Mouse (Mus musculus) lung, postnatal 0 days (tissue): ENCODE measurements around the gene Zswim9. TPM values are rescaled to one million over a fixed set of nuclear protein-coding genes. Genes with fewer than 3 reads are reported as not detected.

Experiments used
- ATAC-seq: fragments of 200-750 bp; cut with Nextera tagmentation; 2 replicates; pipeline ENCODE4 v1.8.0; 2017; ENCODE audit warnings: moderate library complexity
- DNase-seq: peaks from one replicate; pipeline ENCODE4 v3.0.0-alpha.2; 2016; ENCODE audit warnings: low spot score
- H3K27ac ChIP-seq: fragments of 300-500 bp; sonication (generic); 2 replicates; pipeline ENCODE4 v1.5.1; 2014; ENCODE audit warnings: antibody characterized with exemption, mild to moderate bottlenecking, low read length, mixed read lengths
- H3K27me3 ChIP-seq: fragments of 300-500 bp; sonication (generic); replicated peaks from 2 replicates; pipeline ENCODE4 v1.6.1; 2014; ENCODE audit warnings: low read length, mixed read lengths; ENCODE audit not compliant: insufficient read depth
- H3K36me3 ChIP-seq: fragments of 300-500 bp; sonication (generic); 2 replicates; pipeline ENCODE4 v1.6.1; 2014; ENCODE audit warnings: low read length, mixed read lengths; ENCODE audit not compliant: insufficient read depth
- H3K4me1 ChIP-seq: fragments of 300-500 bp; sonication (generic); 2 replicates; pipeline ENCODE4 v1.6.1; 2014; ENCODE audit warnings: antibody characterized with exemption, low read depth, low read length, mixed read lengths; ENCODE audit not compliant: insufficient read depth
- H3K4me2 ChIP-seq: fragments of 300-500 bp; sonication (generic); replicated peaks from 2 replicates; pipeline ENCODE4 v1.6.1; 2014; ENCODE audit warnings: low read depth, mild to moderate bottlenecking, low read length, moderate library complexity, mixed read lengths
- H3K4me3 ChIP-seq: fragments of 300-500 bp; sonication (generic); 2 replicates; pipeline ENCODE4 v1.5.1; 2014; ENCODE audit warnings: low read depth, low read length
- H3K9ac ChIP-seq: fragments of 300-500 bp; sonication (generic); replicated peaks from 2 replicates; pipeline ENCODE4 v1.6.1; 2014; ENCODE audit warnings: low read depth, mild to moderate bottlenecking
- H3K9me3 ChIP-seq: fragments of 300-500 bp; sonication (generic); 2 replicates; pipeline ENCODE4 v1.6.1; 2016; ENCODE audit warnings: low read length, mixed read lengths
- CTCF ChIP-seq: IDR thresholded peaks from 2 replicates; pipeline ENCODE4 v1.5.1; 2016; ENCODE audit warnings: antibody characterized with exemption, mild to moderate bottlenecking
- EP300 ChIP-seq: IDR thresholded peaks from 2 replicates; pipeline ENCODE4 v1.6.1; 2016; ENCODE audit warnings: antibody characterized with exemption, mild to moderate bottlenecking, control low read depth
- WGBS: fragments of 180-500 bp; shearing (Covaris S2); extraction: QIAGEN DNeasy Blood & Tissue Kit; methylation state at CpG from one replicate; pipeline ENCODE4 v1.1.7; 2014; 5-methylcytosine and 5-hydroxymethylcytosine counted together
- polyA plus RNA-seq: library from polyadenylated mRNA; unstranded; fragments of >200 nt; fragmentation: Nextera tagmentation; extraction: Ambion mirVana; gene quantifications from 2 replicates; pipeline ENCODE4 v1.2.1, GENCODE M21; 2015

The Zswim9 gene
- polyA plus RNA-seq, 1 experiment from 2014 or later, result 5.5 TPM

DNA sequence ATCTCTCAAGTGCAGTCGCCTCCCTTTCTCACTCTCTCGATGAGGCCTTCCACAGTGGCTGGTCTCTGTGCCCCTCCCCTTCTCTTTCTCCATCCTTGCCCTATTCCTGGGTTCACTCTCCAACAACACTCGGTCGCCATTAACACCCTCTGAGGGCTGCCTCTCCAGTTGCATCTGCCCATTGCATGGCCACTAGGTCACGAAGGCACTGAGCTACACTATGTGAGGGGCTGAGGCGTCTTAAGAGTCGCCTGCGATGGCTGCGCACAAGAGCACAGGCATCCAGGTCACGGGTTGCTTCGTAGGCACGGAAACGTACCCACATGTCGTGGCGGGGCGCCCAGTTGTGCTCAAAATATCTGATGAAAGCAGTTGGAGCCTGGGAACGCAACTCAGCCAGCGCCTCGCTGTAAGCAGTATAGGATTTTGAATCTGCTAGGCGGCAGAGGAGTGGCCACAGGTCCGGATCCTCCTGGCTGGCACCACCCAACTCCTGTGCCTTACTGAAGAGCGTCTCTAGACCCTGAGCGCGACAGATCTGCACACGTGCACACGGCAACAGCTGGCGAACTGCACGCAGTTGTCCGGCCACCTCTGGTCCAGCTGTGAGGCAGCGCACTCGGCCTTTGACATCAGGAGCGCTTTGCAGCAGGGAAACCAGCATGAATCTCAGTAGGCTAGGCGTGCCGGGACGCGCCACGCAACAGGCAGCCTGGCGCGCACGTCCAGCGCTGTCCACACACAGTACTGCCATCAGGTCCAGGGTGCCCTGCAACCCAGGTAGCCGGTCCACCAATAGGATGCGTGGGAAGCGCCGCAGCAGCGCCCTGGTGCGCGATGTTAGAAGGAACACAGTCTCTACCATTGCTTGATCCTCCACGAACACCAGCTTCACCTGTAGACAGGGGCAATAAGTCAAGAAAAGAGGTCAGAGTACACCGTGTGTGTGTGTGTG is 17.5 kb downstream of the Zswim9 start:
- 36% methylated on average over 50 of the region's 50 CpGs for WGBS
- Histone ChIP-seq H3K4me2 (no peak overlapping the region), H3K4me3 (no peak overlapping the region), H3K27me3 (no peaks in the 10 kb centered on the region), H3K27ac (no peak overlapping the region), H3K9me3 (no peaks in the 10 kb centered on the region), H3K36me3 (no peaks in the 10 kb centered on the region), H3K4me1 (no peaks in the 10 kb centered on the region), H3K9ac (no peak overlapping the region)
- TF ChIP-seq CTCF (no peak), EP300 (no peak)
- DNase-seq (no peak), ATAC-seq (no peak)

GRCm38 (mm10) chr7:13212720-13213119 is 65.8 kb downstream of the Zswim9 start, which contains the start of gene Vmn1r89:
Gene Vmn1r89, plus strand, starts transcription at chr7:13213020.
- H3K27me3 ChIP-seq, result no peaks in the 10 kb centered on the region
- no peaks in the 10 kb centered on the region for H3K36me3 ChIP-seq
- DNase-seq, result no peak
- no peaks in the 10 kb centered on the region for H3K9me3 ChIP-seq
- H3K4me2 ChIP-seq, result no peak within 1 kb of the TSS
- H3K4me3 ChIP-seq, result no peak within 1 kb of the TSS
- H3K9ac ChIP-seq, result no peak within 1 kb of the TSS
- no peak for ATAC-seq
- H3K4me1 ChIP-seq, result no peaks in the 10 kb centered on the region
- no peak within 1 kb of the TSS for H3K27ac ChIP-seq
- TF ChIP-seq CTCF (no peak), EP300 (no peak)

Other genes starting within 250 kb of the Zswim9 start
- gene Chmp2a, start 243.9 kb downstream of the Zswim9 start, polyA plus RNA-seq, result 254 and 264 TPM in 2 replicates
- gene Ube2m, start 240.4 kb downstream of the Zswim9 start, polyA plus RNA-seq, result 67.8 and 78.1 TPM in 2 replicates
- 2.0 and 2.1 TPM in 2 replicates for gene Mzf1, start 224.0 kb downstream of the Zswim9 start, polyA plus RNA-seq
- not detected in 2 replicates for gene Vmn1r85, start 183.5 kb downstream of the Zswim9 start, polyA plus RNA-seq
- not detected in 2 replicates for gene Vmn1r86, start 158.8 kb downstream of the Zswim9 start, polyA plus RNA-seq
- gene Vmn1r87, start 138.6 kb downstream of the Zswim9 start, polyA plus RNA-seq, result not detected in 2 replicates
- gene Vmn1r88, start 119.2 kb downstream of the Zswim9 start, polyA plus RNA-seq, result not detected in 2 replicates
- not detected in 2 replicates for gene Vmn1r89, start 65.7 kb downstream of the Zswim9 start, polyA plus RNA-seq
- 16.5 and 20.2 TPM in 2 replicates for gene Lig1, start 1.4 kb downstream of the Zswim9 start, polyA plus RNA-seq
- gene Pla2g4c, start 45.9 kb upstream of the Zswim9 start, polyA plus RNA-seq, result 1.2 and 1.5 TPM in 2 replicates
- not detected in 2 replicates for gene Cabp5, start 119.4 kb upstream of the Zswim9 start, polyA plus RNA-seq
- not detected in 2 replicates for gene Bsph1, start 172.1 kb upstream of the Zswim9 start, polyA plus RNA-seq